Mouse (Mus musculus) kidney, adult 2 months (tissue): ENCODE measurements around the gene Snrnp70. TPM values are rescaled to one million over a fixed set of nuclear protein-coding genes. Genes with fewer than 3 reads are reported as not detected.

Experiments used
- DNase-seq: peaks from one replicate; pipeline ENCODE4 v3.0.0; 2021
- H3K27ac ChIP-seq: fragments of 200-500 bp; 2 replicates; pipeline ENCODE4 v1.5.1; 2012; ENCODE audit warnings: low read depth, low read length, control low read depth, inconsistent platforms; ENCODE audit not compliant: insufficient read depth
- H3K27me3 ChIP-seq: fragments of 200-500 bp; replicated peaks from 2 replicates; pipeline ENCODE4 v1.6.1; 2012; ENCODE audit warnings: mild to moderate bottlenecking, moderate library complexity, low read length, inconsistent platforms; ENCODE audit not compliant: control insufficient read depth, insufficient read depth
- H3K36me3 ChIP-seq: fragments of 200-500 bp; 2 replicates; pipeline ENCODE4 v1.6.1; 2012; ENCODE audit warnings: mild to moderate bottlenecking, moderate library complexity, low read length, inconsistent platforms; ENCODE audit not compliant: control insufficient read depth, insufficient read depth
- H3K4me1 ChIP-seq: fragments of 200-500 bp; 2 replicates; pipeline ENCODE4 v1.6.1; 2011; ENCODE audit warnings: low read length; ENCODE audit not compliant: control insufficient read depth, insufficient read depth
- H3K4me3 ChIP-seq: fragments of 200-500 bp; 2 replicates; pipeline ENCODE4 v1.5.1; 2011; ENCODE audit warnings: mild to moderate bottlenecking, low read depth, low read length, control low read depth; ENCODE audit not compliant: insufficient read depth
- CTCF ChIP-seq: fragments of 200-500 bp; conservative IDR thresholded peaks from 2 replicates; pipeline ENCODE4 v1.5.1; 2011; ENCODE audit warnings: low read depth, mild to moderate bottlenecking, control low read depth, low read length, moderate library complexity, mixed read lengths; ENCODE audit not compliant: insufficient read depth, insufficient read length
- POLR2A ChIP-seq: fragments of 200-500 bp; IDR thresholded peaks from one replicate; pipeline ENCODE4 v1.6.1; 2011; ENCODE audit warnings: low read depth, low read length, control low read depth
- WGBS: fragments of 180-500 bp; shearing (Covaris S2); methylation state at CpG from one replicate; pipeline ENCODE4 v1.1.7; 2018; 5-methylcytosine and 5-hydroxymethylcytosine counted together
- polyA plus RNA-seq: library from polyadenylated mRNA; depleted of rRNA; stranded (reverse); fragments of >200 nt; gene quantifications from 2 replicates; pipeline ENCODE4 v1.2.3, GENCODE M21; 2012

Gene Snrnp70
- polyA plus RNA-seq, 1 experiment: 137 TPM

DNA sequence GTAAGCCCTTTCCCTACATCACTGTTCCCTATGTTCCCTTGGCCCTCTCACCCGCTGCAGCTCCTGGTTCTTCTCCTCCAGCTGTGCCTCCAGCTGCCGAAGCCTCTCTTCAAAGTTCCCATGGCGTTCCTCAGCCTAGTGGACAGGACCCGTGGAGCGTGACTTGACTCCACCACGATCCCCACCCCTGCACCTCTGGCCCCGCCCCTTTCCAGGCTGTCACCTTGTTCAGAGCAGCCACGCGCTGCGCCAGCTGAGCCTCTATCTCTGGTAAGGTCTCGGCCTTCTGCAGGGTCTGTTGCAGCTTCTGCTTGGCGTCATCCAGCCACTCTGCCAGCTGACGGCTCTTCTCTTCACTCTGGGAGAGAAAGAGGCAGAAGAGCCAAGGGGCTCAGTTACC, 39.5 kb downstream of the Snrnp70 start:
- Histone ChIP-seq H3K4me3 (no peak overlapping the region), H3K4me1 (no peaks in the 10 kb centered on the region), H3K27me3 (no peaks in the 10 kb centered on the region), H3K36me3 (no peaks in the 10 kb centered on the region), H3K27ac (no peak overlapping the region)
- WGBS: 26% methylated on average over 13 of the region's 13 CpGs
- no peak for DNase-seq
- TF ChIP-seq POLR2A (no peak), CTCF (no peak)

DNA sequence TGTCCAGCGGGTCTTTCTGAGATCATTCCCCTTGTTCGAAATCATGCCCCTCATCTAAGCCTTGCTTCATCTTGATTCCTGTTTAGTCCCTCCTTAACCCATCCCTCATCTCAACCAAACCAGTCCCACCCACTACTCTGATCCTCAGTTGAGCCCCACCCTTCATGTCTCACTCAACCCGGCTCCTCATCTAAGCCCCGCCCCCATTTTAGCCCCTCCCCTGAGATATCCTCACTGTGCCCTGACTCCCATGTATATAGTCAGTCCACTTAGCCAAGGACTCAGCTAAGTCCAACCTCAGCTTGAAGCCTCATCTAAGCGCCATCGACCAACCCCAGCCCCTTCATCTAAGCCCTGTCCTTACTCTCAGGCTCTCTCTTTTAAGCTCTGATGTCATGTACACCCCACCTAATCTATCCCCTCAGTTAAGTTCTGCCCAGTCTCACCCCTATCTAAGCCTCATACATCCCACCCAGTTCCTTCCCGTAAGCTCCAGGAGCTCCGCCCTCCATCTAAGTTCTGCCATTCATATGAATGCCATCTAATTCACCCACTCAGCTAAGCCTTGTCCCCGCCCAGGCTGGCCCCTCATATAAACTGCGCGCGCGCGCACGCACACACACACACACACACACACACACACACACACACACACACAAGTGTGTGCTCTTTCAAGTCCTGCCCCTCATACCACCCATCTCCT, 40.1 kb downstream of the Snrnp70 start:
- 66% methylated on average over 15 of the region's 15 CpGs for WGBS
- Histone ChIP-seq H3K27ac (no peak overlapping the region), H3K4me3 (no peak overlapping the region), H3K36me3 (no peaks in the 10 kb centered on the region), H3K4me1 (no peaks in the 10 kb centered on the region), H3K27me3 (no peaks in the 10 kb centered on the region)
- TF ChIP-seq POLR2A: no peak
- no peak for TF ChIP-seq CTCF
- no peak for DNase-seq

- TF ChIP-seq CTCF (no peak), POLR2A (no peak)
- Histone ChIP-seq H3K27ac (no peak overlapping the region), H3K4me1 (no peaks in the 10 kb centered on the region), H3K36me3 (no peaks in the 10 kb centered on the region), H3K4me3 (no peak overlapping the region), H3K27me3 (no peaks in the 10 kb centered on the region)
- DNase-seq: no peak
- WGBS: 33% methylated on average over 5 of the region's 5 CpGs
These were observed 42.5 kb downstream of the Snrnp70 start for GRCm38 (mm10) chr7:45353041-45353440.

- no peak overlapping the region for H3K27ac ChIP-seq
- TF ChIP-seq POLR2A (no peak), CTCF (no peak)
- no peaks in the 10 kb centered on the region for H3K36me3 ChIP-seq
- no peaks in the 10 kb centered on the region for H3K4me1 ChIP-seq
- no peak overlapping the region for H3K4me3 ChIP-seq
- DNase-seq: no peak
- no peaks in the 10 kb centered on the region for H3K27me3 ChIP-seq
- WGBS: 74% methylated on average over 13 of the region's 13 CpGs
These were observed 48.6 kb downstream of the Snrnp70 start for GRCm38 (mm10) chr7:45346905-45347304.

GRCm38 (mm10) chr7:45343543-45343942, 52.0 kb downstream of the Snrnp70 start:
- Histone ChIP-seq H3K4me1 (0 out of 2 replicates have a peak, but pooled peaks cover 3% of the 10 kb centered on the region), H3K27ac (no peak overlapping the region), H3K36me3 (no peaks in the 10 kb centered on the region), H3K27me3 (no peaks in the 10 kb centered on the region), H3K4me3 (no peak overlapping the region)
- WGBS: 38% methylated on average over 13 of the region's 13 CpGs
- DNase-seq: no peak
- TF ChIP-seq CTCF (0 out of 2 replicates have a peak, but pooled peaks have one; percentile 16), POLR2A (no peak)

- no peak overlapping the region for H3K4me3 ChIP-seq
- no peak overlapping the region for H3K27ac ChIP-seq
- WGBS: 93% methylated on average over 11 of the region's 11 CpGs
- 0 out of 2 replicates have a peak, but pooled peaks cover 3% of the 10 kb centered on the region for H3K4me1 ChIP-seq
- no peaks in the 10 kb centered on the region for H3K36me3 ChIP-seq
- no peaks in the 10 kb centered on the region for H3K27me3 ChIP-seq
- DNase-seq: no peak
- TF ChIP-seq CTCF (no peak), POLR2A (no peak)
These were observed 53.5 kb downstream of the Snrnp70 start for GRCm38 (mm10) chr7:45342081-45342480.

- Histone ChIP-seq H3K4me1 (0 out of 2 replicates have a peak, but pooled peaks cover 3% of the 10 kb centered on the region), H3K27me3 (no peaks in the 10 kb centered on the region), H3K36me3 (no peaks in the 10 kb centered on the region), H3K27ac (no peak overlapping the region), H3K4me3 (no peak overlapping the region)
- DNase-seq: peak; percentile 75
- TF ChIP-seq POLR2A (no peak), CTCF (peak; percentile 63)
- WGBS: 2% methylated on average over 8 of the region's 8 CpGs
These were observed 54.2 kb downstream of the Snrnp70 start for GRCm38 (mm10) chr7:45341303-45341702.

DNA sequence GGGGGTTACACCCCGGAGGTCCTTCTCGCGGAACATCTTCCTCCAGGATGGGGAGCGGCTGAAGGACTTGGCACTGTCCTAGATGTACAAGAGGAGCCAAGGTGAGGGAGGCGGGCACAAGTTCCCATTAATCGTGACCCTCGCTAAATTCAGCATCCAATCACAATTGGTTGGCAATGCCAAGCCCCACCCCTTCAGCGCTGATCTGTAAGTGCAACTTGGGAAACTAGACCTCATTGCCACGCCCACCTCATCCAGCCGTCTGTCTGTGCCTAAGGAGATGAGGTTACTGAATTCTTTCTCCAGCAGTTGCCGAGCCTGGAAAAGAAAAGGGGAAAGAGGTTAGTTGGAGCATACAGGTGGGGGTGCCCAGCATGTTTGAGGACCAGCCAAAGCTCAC, 54.9 kb downstream of the Snrnp70 start:
- DNase-seq: peak; percentile 48
- H3K4me1 ChIP-seq: 0 out of 2 replicates have a peak, but pooled peaks cover 3% of the 10 kb centered on the region
- no peak overlapping the region for H3K4me3 ChIP-seq
- H3K27ac ChIP-seq: no peak overlapping the region
- 3% methylated on average over 11 of the region's 11 CpGs for WGBS
- no peaks in the 10 kb centered on the region for H3K27me3 ChIP-seq
- no peaks in the 10 kb centered on the region for H3K36me3 ChIP-seq
- no peak for TF ChIP-seq CTCF
- TF ChIP-seq POLR2A: no peak
